Comparison of ENCODE assay signal across 8 mouse cellular contexts in the genomic region with DNA sequence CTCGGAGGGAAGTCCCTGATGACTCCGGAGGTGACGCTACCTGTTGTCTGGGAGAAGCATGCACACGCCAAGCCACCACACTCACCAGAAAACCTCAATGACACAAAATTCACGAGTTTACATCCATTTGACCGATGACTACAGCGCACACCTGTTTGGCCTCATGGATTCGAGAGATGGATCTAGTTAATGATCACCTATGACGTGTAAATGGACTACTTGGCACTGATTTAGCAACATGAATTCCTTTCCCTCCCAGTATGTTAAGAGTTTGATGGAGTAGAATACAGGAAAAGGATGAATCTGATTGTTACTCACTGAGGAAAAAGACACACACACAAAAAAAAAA.
DNase-seq lines count a peak whose midpoint lies in the region; ATAC-seq and TF ChIP-seq lines count a peak whose summit lies in the region.

No protein-coding gene starts in this region.

- intact Hi-C loops in heart, postnatal 14 days (cut with DNase I) = loop anchor here (5.0 kb wide), 2 partner anchors 94 to 191 kb away; no protein-coding TSS in a partner anchor

- TF ChIP-seq POLR2A in CH12.LX (IDR thresholded peaks at IDR 0.05; ENCODE audit: low read depth, low read length) = no peak

- H3K9me3 ChIP-seq in heart, embryonic 11.5 days (replicated peaks; ENCODE audit: control insufficient read depth, low read length) = no peaks in the 10 kb centered on the region; the same call in 1 of the 2 replicates
- H3K9me3 ChIP-seq in CH12.LX (replicated peaks; ENCODE audit: low read length) = peaks cover 2% of the 10 kb centered on the region
- H3K9me3 ChIP-seq in forebrain, embryonic 16.5 days (ENCODE audit: control insufficient read depth, low read length) = no peaks in the 10 kb centered on the region
- no peaks in the 10 kb centered on the region for H3K9me3 ChIP-seq in liver, embryonic 16.5 days (replicated peaks; ENCODE audit: control insufficient read depth, low read length)

- WGBS in heart, embryonic 11.5 days (ENCODE audit: insufficient replicate concordance) = 13% methylated on average over 9 of the region's 9 CpGs
- 7% methylated on average over 9 of the region's 9 CpGs for WGBS in forebrain, embryonic 16.5 days
- 9% methylated on average over 9 of the region's 9 CpGs for WGBS in liver, embryonic 16.5 days (ENCODE audit: insufficient replicate concordance)

- peak overlapping the region; percentile 88; the same call in 1 of the 2 replicates for H3K9ac ChIP-seq in heart, embryonic 11.5 days (ENCODE audit: low read depth, low read length)
- H3K9ac ChIP-seq in CH12.LX (ENCODE audit: insufficient read depth, low read depth) = peak overlapping the region; percentile 72; the same call in 1 of the 2 replicates
- peak overlapping the region; percentile 59 for H3K9ac ChIP-seq in forebrain, embryonic 16.5 days (replicated peaks; ENCODE audit: low read depth, low read length)
- 0 out of 2 replicates have a peak overlapping the region, but pooled peaks have one; percentile 69 for H3K9ac ChIP-seq in liver, embryonic 16.5 days (ENCODE audit: low read depth, low read length)

- 0 out of 2 replicates have a peak, but pooled peaks have one; percentile 3 for TF ChIP-seq EP300 in CH12.LX (IDR thresholded peaks at IDR 0.05; ENCODE audit: low read length)

- no peaks in the 10 kb centered on the region for H3K36me3 ChIP-seq in heart, embryonic 11.5 days (ENCODE audit: control insufficient read depth, insufficient read depth, low read length)
- peaks cover 0 to 2% of the 10 kb centered on the region in 2 experiments for H3K36me3 ChIP-seq in CH12.LX (replicated peaks in 1 of 2; ENCODE audit: control insufficient read depth in 1 of 2, insufficient read depth in 1 of 2, low read length in 1 of 2)
- no peaks in the 10 kb centered on the region for H3K36me3 ChIP-seq in forebrain, embryonic 16.5 days (ENCODE audit: control insufficient read depth, insufficient read depth)
- H3K36me3 ChIP-seq in liver, embryonic 16.5 days (ENCODE audit: control insufficient read depth, insufficient read depth) = no peaks in the 10 kb centered on the region

- H3K27me3 ChIP-seq in heart, embryonic 11.5 days (ENCODE audit: control insufficient read depth, insufficient read depth, low read length) = no peaks in the 10 kb centered on the region
- H3K27me3 ChIP-seq in CH12.LX (replicated peaks) = no peaks in the 10 kb centered on the region
- no peaks in the 10 kb centered on the region for H3K27me3 ChIP-seq in forebrain, embryonic 16.5 days (replicated peaks; ENCODE audit: control insufficient read depth, insufficient read depth, low read length)
- H3K27me3 ChIP-seq in liver, embryonic 16.5 days (ENCODE audit: control insufficient read depth, insufficient read depth, low read depth, low read length) = no peaks in the 10 kb centered on the region

- H3K79me2 ChIP-seq in CH12.LX (replicated peaks; ENCODE audit: control insufficient read depth, extremely low read depth, insufficient read depth, poor library complexity, severe bottlenecking) = peaks cover 29% of the 10 kb centered on the region

- in situ Hi-C loops in CH12.LX (cut with MboI; ENCODE audit: low pct_ligation_motif_present, low pct_unique_long_range_greater_than_20kb, low sequenced_read_pairs) = loop anchor here (10.0 kb wide), 2 partner anchors 62 to 212 kb away; a partner anchor contains a TSS

- dilution Hi-C loops in CH12.LX (cut with MboI; ENCODE audit: extremely low pct_ligation_motif_present, extremely low pct_unique_long_range_greater_than_20kb, low sequenced_read_pairs) = no loop called here

- peak overlapping the region; percentile 79 for H3K27ac ChIP-seq in heart, embryonic 11.5 days (ENCODE audit: low read depth, low read length)
- no peak overlapping the region for H3K27ac ChIP-seq in CH12.LX (ENCODE audit: insufficient read depth, low read depth)
- no peak overlapping the region; the same call in 1 of the 2 replicates for H3K27ac ChIP-seq in forebrain, embryonic 16.5 days (ENCODE audit: low read length)
- no peak overlapping the region for H3K27ac ChIP-seq in liver, embryonic 16.5 days (ENCODE audit: low read length)

- no peak for ATAC-seq in heart, embryonic 11.5 days (replicated peaks; ENCODE audit: insufficient number of reproducible peaks, low FRiP score, low TSS enrichment)
- ATAC-seq in forebrain, embryonic 16.5 days = no peak; the same call in 1 of the 2 replicates
- ATAC-seq in liver, embryonic 16.5 days (ENCODE audit: low read depth) = peak; percentile 30

- H3K4me3 ChIP-seq in heart, embryonic 11.5 days (ENCODE audit: low read depth, low read length) = peak overlapping the region; percentile 73
- peak overlapping the region; percentile 67 to 94 (median 72) for H3K4me3 ChIP-seq in CH12.LX (replicated peaks in 1 of 3; ENCODE audit: low read depth in 2 of 3, low read length in 2 of 3, poor library complexity in 1 of 3)
- peak overlapping the region; percentile 58 for H3K4me3 ChIP-seq in forebrain, embryonic 16.5 days (replicated peaks; ENCODE audit: low read length)
- peak overlapping the region; percentile 69 for H3K4me3 ChIP-seq in liver, embryonic 16.5 days (ENCODE audit: low read depth, low read length)

- TF ChIP-seq RAD21 in CH12.LX (IDR thresholded peaks at IDR 0.05; ENCODE audit: low read depth, low read length) = no peak

- H3K4me1 ChIP-seq in heart, embryonic 11.5 days (ENCODE audit: control insufficient read depth, insufficient read depth, low read length) = peaks cover 7% of the 10 kb centered on the region; the same call in 1 of the 2 replicates
- H3K4me1 ChIP-seq in CH12.LX (ENCODE audit: control insufficient read depth in 1 of 2, insufficient read depth in 2 of 2) = peaks cover 10 to 22% of the 10 kb centered on the region in 2 experiments
- peaks cover 8% of the 10 kb centered on the region for H3K4me1 ChIP-seq in forebrain, embryonic 16.5 days (replicated peaks; ENCODE audit: control insufficient read depth, insufficient read depth, low read length)
- peaks cover 10% of the 10 kb centered on the region for H3K4me1 ChIP-seq in liver, embryonic 16.5 days (ENCODE audit: control insufficient read depth, low read depth, low read length)

- no peak for DNase-seq in heart, postnatal 14 days
- no peak for DNase-seq in CH12.LX (ENCODE audit: extremely low read depth)
- no peak for DNase-seq in cerebellum, adult 18-20 months
- no peak for DNase-seq in cerebellum, postnatal 14 days
- no peak for DNase-seq in spleen, postnatal 10 days (ENCODE audit: low spot score in 2 of 2)

- TF ChIP-seq CTCF in CH12.LX (conservative IDR thresholded peaks at IDR 0.05 in 1 of 2, IDR thresholded peaks at IDR 0.05 in 1 of 2; ENCODE audit: low read depth in 2 of 2, low read length in 2 of 2) = no peak

- peak overlapping the region; percentile 83 for H3K4me2 ChIP-seq in heart, embryonic 11.5 days
- H3K4me2 ChIP-seq in CH12.LX (ENCODE audit: insufficient read depth, low read depth, poor library complexity, severe bottlenecking) = peak overlapping the region; percentile 95
- peak overlapping the region; percentile 85 for H3K4me2 ChIP-seq in forebrain, embryonic 16.5 days (ENCODE audit: low read length)
- H3K4me2 ChIP-seq in liver, embryonic 16.5 days (ENCODE audit: low read depth, low read length) = peak overlapping the region; percentile 67

TF ChIP-seq in CH12.LX, 34 proteins besides CTCF, POLR2A, EP300 and RAD21:
- TF ChIP-seq MXI1 (IDR thresholded peaks at IDR 0.05; ENCODE audit: low read depth, low read length) (peak; percentile 5; the same call in 1 of the 2 replicates), ETS1 (conservative IDR thresholded peaks at IDR 0.05; ENCODE audit: low read depth, low read length) (no peak; the same call in 1 of the 2 replicates), ELF1 (IDR thresholded peaks at IDR 0.05; ENCODE audit: low read depth, low read length) (peak; percentile 32; the same call in 1 of the 2 replicates), UBTF (IDR thresholded peaks at IDR 0.05; ENCODE audit: low read depth, low read length) (0 out of 2 replicates have a peak, but pooled peaks have one; percentile 19), MAX (IDR thresholded peaks at IDR 0.05; ENCODE audit: low read length) (peak; percentile 54; the same call in 1 of the 2 replicates), ZNF384 (IDR thresholded peaks at IDR 0.05; ENCODE audit: low read depth, low read length) (0 out of 2 replicates have a peak, but pooled peaks have one; percentile 71), KAT2A (IDR thresholded peaks at IDR 0.05; ENCODE audit: insufficient replicate concordance, low read length) (no peak), MYC (IDR thresholded peaks at IDR 0.05; ENCODE audit: low read depth, low read length) (0 out of 2 replicates have a peak, but pooled peaks have one; percentile 47), RCOR1 (conservative IDR thresholded peaks at IDR 0.05; ENCODE audit: low read depth, low read length) (0 out of 2 replicates have a peak, but pooled peaks have one; percentile 4)
